Mouse (Mus musculus) heart, adult 2 months (tissue): ENCODE data around the gene Pklr.

Experiments used
- EP300 ChIP-seq: fragments of 200-500 bp; IDR thresholded peaks from 2 replicates; pipeline ENCODE4 v1.6.1; 2011; ENCODE audit warnings: low read depth, low read length, control low read depth; ENCODE audit not compliant: insufficient read depth
- POLR2A ChIP-seq: fragments of 200-500 bp; IDR thresholded peaks from 2 replicates; pipeline ENCODE4 v1.6.1; 2011; ENCODE audit warnings: mild to moderate bottlenecking, low read depth, low read length, control low read depth; ENCODE audit not compliant: insufficient read depth

DNA sequence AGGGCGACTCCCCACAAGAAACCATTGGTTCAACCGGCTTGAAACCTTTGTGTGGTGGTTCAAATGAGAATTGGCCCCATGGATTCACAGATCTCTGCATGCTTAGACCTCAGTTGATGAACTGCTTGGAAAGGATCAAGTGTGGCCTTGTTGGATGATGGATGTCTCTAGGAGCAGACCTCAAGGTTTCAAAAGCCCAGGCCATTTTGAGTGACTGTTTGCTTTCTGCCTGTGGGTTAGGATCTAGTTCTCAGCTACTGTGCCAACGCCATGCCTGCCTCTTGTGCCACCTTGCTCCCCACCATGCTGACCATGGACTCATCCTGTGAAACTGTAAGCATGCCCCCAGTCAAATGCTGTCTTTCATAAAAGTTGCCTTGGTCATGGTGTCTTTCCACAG is 10.0 kb upstream of the Pklr start:
- no peak for TF ChIP-seq EP300
- no peak for TF ChIP-seq POLR2A
